Mouse (Mus musculus) small intestine, adult 2 months (tissue): ENCODE results near the gene D2hgdh.

ENCODE experiments used
- CTCF ChIP-seq: fragments of 200-500 bp; IDR thresholded peaks from 2 replicates; pipeline ENCODE4 v1.5.1; 2012; ENCODE audit warnings: low read depth, mild to moderate bottlenecking, control low read depth, inconsistent platforms, low read length, moderate library complexity, mixed read lengths; ENCODE audit not compliant: insufficient replicate concordance, insufficient read length; ENCODE audit errors: extremely low read depth
- POLR2A ChIP-seq: fragments of 200-500 bp; IDR thresholded peaks from 2 replicates; pipeline ENCODE4 v1.6.1; 2012; ENCODE audit warnings: low read depth, mild to moderate bottlenecking, control low read depth, inconsistent platforms, low read length, moderate library complexity

DNA sequence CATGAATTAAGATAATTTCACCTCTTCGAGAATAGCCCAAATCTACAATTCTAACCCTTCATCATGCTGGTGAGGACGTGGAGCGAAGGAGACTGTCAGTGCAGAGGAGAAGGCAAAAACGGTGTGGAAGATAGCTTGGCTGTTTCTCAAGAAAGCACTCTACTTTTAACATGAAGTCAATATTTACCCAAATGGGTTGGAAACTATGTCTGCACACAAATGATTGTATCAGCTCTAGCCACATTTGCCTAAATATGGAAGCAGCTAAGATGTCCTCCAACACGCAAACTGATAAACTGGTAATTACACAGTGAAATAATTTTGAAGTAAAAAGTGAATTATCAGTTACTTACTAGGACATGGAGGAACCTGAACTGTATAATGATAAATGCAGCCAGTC, 21.9 kb upstream of the D2hgdh start:
- TF ChIP-seq CTCF (no peak), POLR2A (no peak)
